Mouse (Mus musculus) limb, embryonic 14.5 days (tissue): ENCODE results near the gene Sec61a1. TPM values are rescaled to one million over a fixed set of nuclear protein-coding genes. Genes with fewer than 3 reads are reported as not detected.
A peak's percentile ranks its signal among the peaks of the same experiment; 100 is the strongest.

Experiments used
- ATAC-seq: fragments of 200-750 bp; cut with Nextera tagmentation; 2 replicates; pipeline ENCODE4 v1.8.0; 2017; ENCODE audit warnings: low read depth, moderate number of reproducible peaks, moderate TSS enrichment; ENCODE audit not compliant: low FRiP score
- DNase-seq: peaks from one replicate; pipeline ENCODE4 v3.0.0-alpha.2; 2015; ENCODE audit warnings: low spot score
- H3K27ac ChIP-seq: fragments of 300-500 bp; sonication (generic); replicated peaks from 2 replicates; pipeline ENCODE4 v1.5.1; 2014; ENCODE audit warnings: low read depth, mild to moderate bottlenecking, low read length, moderate library complexity, mixed read lengths
- H3K27me3 ChIP-seq: fragments of 300-500 bp; sonication (generic); 2 replicates; pipeline ENCODE4 v1.6.1; 2014; ENCODE audit warnings: low read length, mixed read lengths; ENCODE audit not compliant: control insufficient read depth, insufficient read depth
- H3K36me3 ChIP-seq: fragments of 300-500 bp; sonication (generic); 2 replicates; pipeline ENCODE4 v1.6.1; 2014; ENCODE audit warnings: mild to moderate bottlenecking, low read length, moderate library complexity, mixed read lengths; ENCODE audit not compliant: control insufficient read depth, insufficient read depth
- H3K4me1 ChIP-seq: fragments of 300-500 bp; sonication (generic); 2 replicates; pipeline ENCODE4 v1.6.1; 2014; ENCODE audit warnings: antibody characterized with exemption, low read length, mixed read lengths; ENCODE audit not compliant: control insufficient read depth, insufficient read depth
- H3K4me2 ChIP-seq: fragments of 300-500 bp; sonication (generic); replicated peaks from 2 replicates; pipeline ENCODE4 v1.6.1; 2014; ENCODE audit warnings: low read depth, mild to moderate bottlenecking, low read length, moderate library complexity; ENCODE audit not compliant: severe bottlenecking
- H3K4me3 ChIP-seq: fragments of 300-500 bp; sonication (generic); replicated peaks from 2 replicates; pipeline ENCODE4 v1.5.1; 2014; ENCODE audit warnings: low read length
- H3K9ac ChIP-seq: fragments of 300-500 bp; sonication (generic); 2 replicates; pipeline ENCODE4 v1.6.1; 2014; ENCODE audit warnings: mild to moderate bottlenecking, low read depth, low read length, moderate library complexity; ENCODE audit not compliant: severe bottlenecking
- H3K9me3 ChIP-seq: fragments of 300-500 bp; sonication (generic); 2 replicates; pipeline ENCODE4 v1.6.1; 2016; ENCODE audit warnings: low read length; ENCODE audit not compliant: control insufficient read depth
- POLR2A ChIP-seq: fragments of 200-500 bp; IDR thresholded peaks from 2 replicates; pipeline ENCODE4 v1.8.0; 2012; ENCODE audit warnings: inconsistent platforms, mild to moderate bottlenecking, moderate library complexity, borderline replicate concordance; ENCODE audit not compliant: insufficient read depth, insufficient read length; ENCODE audit errors: extremely low read depth
- WGBS: fragments of 180-500 bp; shearing (Covaris S2); extraction: QIAGEN DNeasy Blood & Tissue Kit; methylation state at CpG from one replicate; pipeline ENCODE4 v1.1.7; 2014; 5-methylcytosine and 5-hydroxymethylcytosine counted together
- polyA plus RNA-seq, 2 experiments: library from polyadenylated mRNA; depleted of rRNA in 1 of 2; stranded (reverse) in 1 of 2; unstranded in 1 of 2; fragments of >200 nt; fragmentation: Nextera tagmentation in 1 of 2; extraction: Ambion mirVana in 1 of 2; gene quantifications; 2 replicates each; pipeline versions ENCODE4 v1.2.1 to v1.2.3; 2012 to 2014

The Sec61a1 gene
- polyA plus RNA-seq, 2 experiments = 254 to 273 TPM

- Histone ChIP-seq H3K4me3 (no peak overlapping the region), H3K9ac (no peak overlapping the region), H3K36me3 (peaks cover 66% of the 10 kb centered on the region), H3K27me3 (no peaks in the 10 kb centered on the region), H3K27ac (no peak overlapping the region), H3K4me2 (no peak overlapping the region), H3K9me3 (no peaks in the 10 kb centered on the region), H3K4me1 (0 out of 2 replicates have a peak, but pooled peaks cover 2% of the 10 kb centered on the region)
- no peak for DNase-seq
- WGBS = 74% methylated on average over 13 of the region's 13 CpGs
- TF ChIP-seq POLR2A = no peak
- no peak for ATAC-seq
Observed at GRCm38 (mm10) chr6:88502030-88502970, 16.4 kb downstream of the Sec61a1 start.

- Histone ChIP-seq H3K4me2 (peak overlapping the region; percentile 97), H3K9ac (peak overlapping the region; percentile 70), H3K9me3 (no peaks in the 10 kb centered on the region), H3K36me3 (peaks cover 58% of the 10 kb centered on the region), H3K4me3 (peak overlapping the region; percentile 51), H3K27ac (no peak overlapping the region), H3K27me3 (no peaks in the 10 kb centered on the region), H3K4me1 (0 out of 2 replicates have a peak, but pooled peaks cover 2% of the 10 kb centered on the region)
- ATAC-seq (peak; percentile 21; the same call in 1 of the 2 replicates), DNase-seq (no peak)
- 9% methylated on average over 3 of the region's 3 CpGs for WGBS
- TF ChIP-seq POLR2A = no peak
Observed at GRCm38 (mm10) chr6:88500405-88500767, 18.3 kb downstream of the Sec61a1 start.

- no peak for TF ChIP-seq POLR2A
- Histone ChIP-seq H3K4me1 (0 out of 2 replicates have a peak, but pooled peaks cover 2% of the 10 kb centered on the region), H3K4me3 (peak overlapping the region; percentile 51), H3K27ac (no peak overlapping the region), H3K27me3 (no peaks in the 10 kb centered on the region), H3K9me3 (no peaks in the 10 kb centered on the region), H3K9ac (peak overlapping the region; percentile 70), H3K4me2 (peak overlapping the region; percentile 97), H3K36me3 (peaks cover 51% of the 10 kb centered on the region)
- DNase-seq (peak; percentile 48), ATAC-seq (peak; percentile 79)
- WGBS = 4% methylated on average over 45 of the region's 76 CpGs
Observed at GRCm38 (mm10) chr6:88499481-88500404, 19.0 kb downstream of the Sec61a1 start.

- Histone ChIP-seq H3K4me1 (no peaks in the 10 kb centered on the region), H3K9me3 (no peaks in the 10 kb centered on the region), H3K4me2 (no peak overlapping the region), H3K27me3 (no peaks in the 10 kb centered on the region), H3K36me3 (peaks cover 65% of the 10 kb centered on the region), H3K9ac (no peak overlapping the region), H3K27ac (no peak overlapping the region), H3K4me3 (no peak overlapping the region)
- ATAC-seq (no peak), DNase-seq (no peak)
- 71% methylated on average over 6 of the region's 6 CpGs for WGBS
- TF ChIP-seq POLR2A = no peak
Observed at GRCm38 (mm10) chr6:88493712-88494111, 25.0 kb downstream of the Sec61a1 start.
